Mouse (Mus musculus): ENCODE results near the gene Gm17660. TPM values are rescaled to one million over a fixed set of nuclear protein-coding genes. Genes with fewer than 3 reads are reported as not detected.

The Gm17660 gene
- total and polyA plus RNA-seq, 3 experiments = not detected

- TF ChIP-seq GABPA (IDR thresholded peaks at IDR 0.05; ENCODE audit: insufficient replicate concordance, low read depth, low read length) = no peak
- 0 out of 2 replicates have a peak, but pooled peaks have one; percentile 28 for TF ChIP-seq MAFK (IDR thresholded peaks at IDR 0.05; ENCODE audit: insufficient replicate concordance, low read length)
- TF ChIP-seq JUND (conservative IDR thresholded peaks at IDR 0.05; ENCODE audit: low read depth, low read length) = peak; percentile 86
Measured at GRCm38 (mm10) chr5:104062773-104063551, 14.4 kb downstream of the Gm17660 start (continued).

DNA sequence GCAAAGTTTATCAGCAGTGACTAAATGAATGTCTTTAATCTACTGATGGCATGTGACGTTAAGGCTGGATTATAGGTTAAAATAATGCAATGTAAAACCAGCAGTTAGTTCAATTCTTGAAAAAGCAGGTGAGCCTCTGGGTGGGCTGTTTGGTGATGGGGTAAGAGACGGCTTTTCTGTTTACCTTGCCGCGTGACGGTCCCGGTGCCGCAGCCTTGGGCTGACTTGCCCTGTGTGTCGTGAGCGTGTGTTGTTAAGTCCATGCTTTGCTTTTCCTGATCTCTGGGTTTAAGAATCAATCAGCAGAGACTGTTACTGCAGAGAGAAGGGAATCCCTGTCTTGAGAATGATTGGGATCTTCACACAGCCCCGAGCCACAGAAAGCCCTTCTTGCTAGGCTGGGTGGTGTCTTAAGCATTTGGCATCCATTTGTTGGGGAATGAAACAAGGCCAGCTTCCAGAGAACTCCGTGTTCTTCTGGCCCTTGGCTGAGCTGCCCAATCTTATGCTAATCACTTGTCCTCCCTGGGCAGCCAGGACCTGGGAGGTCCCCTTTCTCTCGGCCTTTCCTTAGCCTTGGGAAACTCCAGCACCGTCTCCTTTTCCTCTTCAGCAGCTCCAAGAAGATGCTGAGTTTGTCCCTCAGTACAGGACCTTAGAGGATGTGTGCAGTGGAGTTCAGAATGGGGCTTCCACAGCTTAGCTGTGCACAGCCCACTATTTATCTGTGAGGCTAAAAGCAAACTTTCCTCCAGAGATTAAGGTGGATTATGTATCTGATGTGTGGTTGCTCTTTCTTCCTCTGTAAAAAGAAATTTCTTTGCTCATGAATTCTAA lies 15.3 kb downstream of the Gm17660 start:
- H3K27ac ChIP-seq (ENCODE audit: insufficient read depth, low read depth) = peak overlapping the region; percentile 51; the same call in 1 of the 2 replicates
- DNase-seq (ENCODE audit: extremely low read depth) = no peak
- peaks cover 18 to 28% of the 10 kb centered on the region in 2 experiments for H3K4me1 ChIP-seq (ENCODE audit: control insufficient read depth in 1 of 2, insufficient read depth in 2 of 2)
- TF ChIP-seq UBTF (IDR thresholded peaks at IDR 0.05; ENCODE audit: low read depth, low read length) (no peak), USF2 (conservative IDR thresholded peaks at IDR 0.05; ENCODE audit: low read depth, low read length) (no peak), MYC (IDR thresholded peaks at IDR 0.05; ENCODE audit: low read depth, low read length) (no peak), NRF1 (IDR thresholded peaks at IDR 0.05; ENCODE audit: low read depth, low read length) (no peak), JUN (IDR thresholded peaks at IDR 0.05; ENCODE audit: insufficient read depth, low read depth, low read length) (no peak), ZKSCAN1 (IDR thresholded peaks at IDR 0.05; ENCODE audit: borderline replicate concordance, low read depth, low read length) (no peak), POLR2AphosphoS2 (IDR thresholded peaks at IDR 0.05; ENCODE audit: low read depth, low read length) (no peak)
- no peak overlapping the region for H3K4me3 ChIP-seq (replicated peaks in 1 of 3; ENCODE audit: low read depth in 2 of 3, low read length in 2 of 3, poor library complexity in 1 of 3)
- no peaks in the 10 kb centered on the region for H3K9me3 ChIP-seq (replicated peaks; ENCODE audit: low read length)
- dilution Hi-C loops (cut with MboI; ENCODE audit: extremely low pct_ligation_motif_present, extremely low pct_unique_long_range_greater_than_20kb, low sequenced_read_pairs) = no loop called here
- H3K79me2 ChIP-seq (replicated peaks; ENCODE audit: control insufficient read depth, extremely low read depth, insufficient read depth, poor library complexity, severe bottlenecking) = 0 out of 2 replicates have a peak, but pooled peaks cover 1% of the 10 kb centered on the region
- in situ Hi-C loops (cut with MboI; ENCODE audit: low pct_ligation_motif_present, low pct_unique_long_range_greater_than_20kb, low sequenced_read_pairs) = no loop called here
- no peak overlapping the region for H3K9ac ChIP-seq (ENCODE audit: insufficient read depth, low read depth)
- peaks cover 26 to 68% of the 10 kb centered on the region in 2 experiments for H3K36me3 ChIP-seq (replicated peaks in 1 of 2; ENCODE audit: control insufficient read depth in 1 of 2, insufficient read depth in 1 of 2, low read length in 1 of 2)
- no peaks in the 10 kb centered on the region for H3K27me3 ChIP-seq (replicated peaks)
- H3K4me2 ChIP-seq (ENCODE audit: insufficient read depth, low read depth, poor library complexity, severe bottlenecking) = peak overlapping the region; percentile 58; the same call in 1 of the 2 replicates

- Histone ChIP-seq H3K27me3 (replicated peaks) (no peaks in the 10 kb centered on the region), H3K4me2 (ENCODE audit: insufficient read depth, low read depth, poor library complexity, severe bottlenecking) (no peak overlapping the region), H3K9me3 (replicated peaks; ENCODE audit: low read length) (no peaks in the 10 kb centered on the region), H3K79me2 (replicated peaks; ENCODE audit: control insufficient read depth, extremely low read depth, insufficient read depth, poor library complexity, severe bottlenecking) (0 out of 2 replicates have a peak, but pooled peaks cover 2% of the 10 kb centered on the region), H3K4me1 (ENCODE audit: control insufficient read depth in 1 of 2, insufficient read depth in 2 of 2) (peaks cover 18 to 28% of the 10 kb centered on the region in 2 experiments), H3K36me3 (replicated peaks in 1 of 2; ENCODE audit: control insufficient read depth in 1 of 2, insufficient read depth in 1 of 2, low read length in 1 of 2) (peaks cover 26 to 82% of the 10 kb centered on the region in 2 experiments), H3K27ac (ENCODE audit: insufficient read depth, low read depth) (no peak overlapping the region), H3K4me3 (replicated peaks in 1 of 3; ENCODE audit: low read depth in 2 of 3, low read length in 2 of 3, poor library complexity in 1 of 3) (no peak overlapping the region), H3K9ac (ENCODE audit: insufficient read depth, low read depth) (no peak overlapping the region)
- in situ Hi-C loops (cut with MboI; ENCODE audit: low pct_ligation_motif_present, low pct_unique_long_range_greater_than_20kb, low sequenced_read_pairs) (no loop called here), dilution Hi-C loops (cut with MboI; ENCODE audit: extremely low pct_ligation_motif_present, extremely low pct_unique_long_range_greater_than_20kb, low sequenced_read_pairs) (no loop called here)
- no peak for DNase-seq (ENCODE audit: extremely low read depth)
- no peak for TF ChIP-seq BHLHE40 (IDR thresholded peaks at IDR 0.05; ENCODE audit: low read depth, low read length)
- TF ChIP-seq GABPA (IDR thresholded peaks at IDR 0.05; ENCODE audit: insufficient replicate concordance, low read depth, low read length) = no peak
- no peak for TF ChIP-seq RAD21 (IDR thresholded peaks at IDR 0.05; ENCODE audit: low read depth, low read length)
- no peak for TF ChIP-seq HCFC1 (IDR thresholded peaks at IDR 0.05; ENCODE audit: low read depth, low read length)
- no peak for TF ChIP-seq SIN3A (IDR thresholded peaks at IDR 0.05; ENCODE audit: low read length)
- TF ChIP-seq RCOR1 (conservative IDR thresholded peaks at IDR 0.05; ENCODE audit: low read depth, low read length) = no peak
- no peak for TF ChIP-seq TCF12 (IDR thresholded peaks at IDR 0.05; ENCODE audit: low read depth, low read length)
- no peak for TF ChIP-seq MXI1 (IDR thresholded peaks at IDR 0.05; ENCODE audit: low read depth, low read length)
- no peak for TF ChIP-seq USF1 (IDR thresholded peaks at IDR 0.05; ENCODE audit: low read depth, low read length)
- TF ChIP-seq SMC3 (IDR thresholded peaks at IDR 0.05; ENCODE audit: low read depth, low read length) = no peak
- TF ChIP-seq CHD1 (IDR thresholded peaks at IDR 0.05; ENCODE audit: low read depth, low read length) = no peak
- no peak for TF ChIP-seq USF2 (conservative IDR thresholded peaks at IDR 0.05; ENCODE audit: low read depth, low read length)
Measured at GRCm38 (mm10) chr5:104060429-104060828, 17.0 kb downstream of the Gm17660 start.

Data from CH12.LX (cell line).